In genomic region chr16:31093186-31093585, GRCm38 (mm10) we compare ENCODE assay signal across 29 mouse cellular contexts. TPM values are rescaled to one million over a fixed set of nuclear protein-coding genes. Genes with fewer than 3 reads are reported as not detected.
DNase-seq lines count a peak whose midpoint lies in the region; ATAC-seq and TF ChIP-seq lines count a peak whose summit lies in the region.
"Had no signal": no experiment of that assay in that cellular context is flagged by ENCODE, and none has a peak within 500 bp of the region (broad histone marks: within the 10 kb centered on the region; RNA-seq: fewer than 3 reads in every experiment).

No protein-coding gene starts in this region.

- no peak overlapping the region for H3K9ac ChIP-seq in hindbrain, embryonic 11.5 days (ENCODE audit: low read depth, low read length)
- no peak overlapping the region for H3K9ac ChIP-seq in hindbrain, postnatal 0 days (replicated peaks; ENCODE audit: low read length)
- H3K9ac ChIP-seq: embryonic facial prominence, embryonic 13.5 days; forebrain, embryonic 12.5 days; forebrain, embryonic 15.5 days; heart, embryonic 15.5 days; hindbrain, embryonic 12.5 days; hindbrain, embryonic 15.5 days had no signal

- H3K36me3 ChIP-seq in hindbrain, embryonic 11.5 days (ENCODE audit: control insufficient read depth, insufficient read depth, low read length) = no peaks in the 10 kb centered on the region
- no peaks in the 10 kb centered on the region for H3K36me3 ChIP-seq in hindbrain, postnatal 0 days (ENCODE audit: insufficient read depth, low read length)

- no peak overlapping the region for H3K4me2 ChIP-seq in hindbrain, embryonic 11.5 days (replicated peaks; ENCODE audit: low read depth, low read length)
- H3K4me2 ChIP-seq in hindbrain, postnatal 0 days (ENCODE audit: low read depth, low read length) = no peak overlapping the region
- H3K4me2 ChIP-seq: embryonic facial prominence, embryonic 13.5 days; forebrain, embryonic 12.5 days; forebrain, embryonic 15.5 days; heart, embryonic 11.5 days; heart, embryonic 15.5 days; hindbrain, embryonic 12.5 days; hindbrain, embryonic 15.5 days had no signal

- TF ChIP-seq CTCF in hindbrain, postnatal 0 days (IDR thresholded peaks at IDR 0.05; ENCODE audit: low read depth) = no peak

- no peaks in the 10 kb centered on the region for H3K9me3 ChIP-seq in hindbrain, embryonic 11.5 days (ENCODE audit: control insufficient read depth, low read length)
- no peaks in the 10 kb centered on the region for H3K9me3 ChIP-seq in hindbrain, postnatal 0 days (ENCODE audit: low read length)
- H3K9me3 ChIP-seq: embryonic facial prominence, embryonic 10.5 days; embryonic facial prominence, embryonic 13.5 days; forebrain, embryonic 12.5 days; forebrain, embryonic 15.5 days; G1E; heart, embryonic 15.5 days; hindbrain, embryonic 12.5 days; hindbrain, embryonic 15.5 days had no signal

- DNase-seq in hindbrain, embryonic 11.5 days (ENCODE audit: low spot score) = peak; percentile 28
- DNase-seq in hindbrain, postnatal 0 days (ENCODE audit: low spot score) = no peak
- peak; percentile 3 for DNase-seq in CD4-positive helper T cell, adult 2 months (ENCODE audit: low read depth, low spot score)
- peak; percentile 68 for DNase-seq in embryo, embryonic 10 days (ENCODE audit: low spot score)
- DNase-seq in embryo, embryonic 9.5 days (ENCODE audit: extremely low spot score) = peak; percentile 20
- DNase-seq in left cerebral cortex, adult 18-20 months (ENCODE audit: low spot score in 2 of 2) = no peak
- DNase-seq: adrenal gland, postnatal 10 days; adrenal gland, postnatal 36 days; cerebellum, adult 2 months; cerebellum, adult 9-11 months; cerebellum, postnatal 25 days; gastrocnemius, postnatal 36 days; heart, postnatal 10 days; heart, postnatal 36 days; kidney, adult 18-20 months had no signal

- no peak overlapping the region for H3K27ac ChIP-seq in hindbrain, embryonic 11.5 days (ENCODE audit: low read depth, low read length)
- H3K27ac ChIP-seq in hindbrain, postnatal 0 days = no peak overlapping the region
- H3K27ac ChIP-seq: embryonic facial prominence, embryonic 10.5 days; embryonic facial prominence, embryonic 13.5 days; forebrain, embryonic 12.5 days; forebrain, embryonic 15.5 days; heart, embryonic 15.5 days; hindbrain, embryonic 12.5 days; hindbrain, embryonic 15.5 days had no signal

- H3K4me1 ChIP-seq in hindbrain, embryonic 11.5 days (replicated peaks; ENCODE audit: control insufficient read depth, insufficient read depth, low read length) = peaks cover 2% of the 10 kb centered on the region; the same call in 1 of the 2 replicates
- no peaks in the 10 kb centered on the region for H3K4me1 ChIP-seq in hindbrain, postnatal 0 days (ENCODE audit: insufficient read depth, low read length)
- H3K4me1 ChIP-seq: embryonic facial prominence, embryonic 13.5 days; forebrain, embryonic 15.5 days; heart, embryonic 15.5 days; hindbrain, embryonic 12.5 days; hindbrain, embryonic 15.5 days had no signal

- no peak overlapping the region for H3K4me3 ChIP-seq in hindbrain, embryonic 11.5 days (ENCODE audit: low read depth, low read length)
- H3K4me3 ChIP-seq in hindbrain, postnatal 0 days (ENCODE audit: low read length) = no peak overlapping the region
- H3K4me3 ChIP-seq: embryonic facial prominence, embryonic 10.5 days; embryonic facial prominence, embryonic 13.5 days; erythroblast, embryonic 14.5 days; forebrain, embryonic 12.5 days; forebrain, embryonic 15.5 days; heart, embryonic 15.5 days; hindbrain, embryonic 12.5 days; hindbrain, embryonic 15.5 days had no signal

- ATAC-seq in hindbrain, embryonic 11.5 days (ENCODE audit: low FRiP score) = no peak
- ATAC-seq in hindbrain, postnatal 0 days = no peak
- ATAC-seq: forebrain, embryonic 15.5 days; inflammation-experienced regulatory T-cells, adult 6 months; intestine, embryonic 16.5 days; Patski had no signal

- no peaks in the 10 kb centered on the region for H3K27me3 ChIP-seq in hindbrain, embryonic 11.5 days (ENCODE audit: control insufficient read depth, insufficient read depth, low read length)
- H3K27me3 ChIP-seq in hindbrain, postnatal 0 days (ENCODE audit: insufficient read depth, low read length) = no peaks in the 10 kb centered on the region
- H3K27me3 ChIP-seq: CH12.LX; embryonic facial prominence, embryonic 13.5 days; forebrain, embryonic 12.5 days; forebrain, embryonic 15.5 days; heart, embryonic 15.5 days; hindbrain, embryonic 12.5 days; hindbrain, embryonic 15.5 days; Patski had no signal

- WGBS in hindbrain, embryonic 11.5 days = 27% methylated on average over 9 of the region's 9 CpGs
- WGBS in hindbrain, postnatal 0 days = 37% methylated on average over 9 of the region's 9 CpGs

RNA-seq across cellular contexts. Expression of gene Xxylt1, which starts 12.0 kb away (rescaled TPM):
- polyA plus RNA-seq in hindbrain, embryonic 11.5 days (2014; fragmentation: Nextera tagmentation; extraction: Ambion mirVana) = 11.3 and 11.6 TPM in 2 replicates
- 32.8 and 42.4 TPM in 2 replicates for total RNA-seq in hindbrain, postnatal 0 days (2014; rRNA removed)
- polyA plus RNA-seq in hindbrain, postnatal 0 days (2015; fragmentation: Nextera tagmentation; extraction: Ambion mirVana) = 18.4 and 21.0 TPM in 2 replicates
- 10 to 100 TPM; 22.5 to 23.2 TPM for total RNA-seq in left cerebral cortex, adult 18-20 months (2021)

Comparison
In these comparisons a context has a peak if more than half of its experiments do, and no peak if none do; other contexts are left out.
1. DNase-seq: peak in hindbrain, embryonic 11.5 days (single experiment), CD4-positive helper T cell, adult 2 months (single experiment), embryo, embryonic 10 days (single experiment) and embryo, embryonic 9.5 days (single experiment); none in hindbrain, postnatal 0 days (single experiment) and left cerebral cortex, adult 18-20 months (0 of 2).